Mouse (Mus musculus): ENCODE data around the gene Zfp266. TPM values are rescaled to one million over a fixed set of nuclear protein-coding genes. Genes with fewer than 3 reads are reported as not detected.

The Zfp266 gene
- polyA plus RNA-seq, 1 experiment from 2014 or later: 123 TPM

- no peaks in the 10 kb centered on the region for H3K9me3 ChIP-seq (ENCODE audit: control insufficient read depth, low read length)
- H3K4me1 ChIP-seq (ENCODE audit: control insufficient read depth, insufficient read depth, low read length): no peaks in the 10 kb centered on the region
- H3K27ac ChIP-seq (replicated peaks; ENCODE audit: low read depth, low read length): no peak overlapping the region
- peaks cover 47% of the 10 kb centered on the region for H3K36me3 ChIP-seq (ENCODE audit: control insufficient read depth, insufficient read depth, low read length)
- 93% methylated on average over 1 of the region's 1 CpGs for WGBS
- ATAC-seq (ENCODE audit: low FRiP score, low TSS enrichment): no peak
- no peaks in the 10 kb centered on the region for H3K27me3 ChIP-seq (ENCODE audit: control insufficient read depth, insufficient read depth, low read length)
- no peak overlapping the region for H3K4me2 ChIP-seq (ENCODE audit: low read length)
- DNase-seq: no peak
- no peak overlapping the region for H3K4me3 ChIP-seq (replicated peaks; ENCODE audit: low read depth, low read length)
- H3K9ac ChIP-seq (replicated peaks; ENCODE audit: low read length): no peak overlapping the region
These were observed 10.9 kb downstream of the Zfp266 start for GRCm38 (mm10) chr9:20510346-20510745.

- H3K27ac ChIP-seq (replicated peaks; ENCODE audit: low read depth, low read length): no peak overlapping the region
- no peak overlapping the region for H3K4me2 ChIP-seq (ENCODE audit: low read length)
- 68% methylated on average over 3 of the region's 3 CpGs for WGBS
- DNase-seq (no peak), ATAC-seq (ENCODE audit: low FRiP score, low TSS enrichment) (no peak)
- H3K36me3 ChIP-seq (ENCODE audit: control insufficient read depth, insufficient read depth, low read length): peaks cover 48% of the 10 kb centered on the region
- H3K4me1 ChIP-seq (ENCODE audit: control insufficient read depth, insufficient read depth, low read length): no peaks in the 10 kb centered on the region
- H3K9me3 ChIP-seq (ENCODE audit: control insufficient read depth, low read length): no peaks in the 10 kb centered on the region
- H3K9ac ChIP-seq (replicated peaks; ENCODE audit: low read length): no peak overlapping the region
- H3K4me3 ChIP-seq (replicated peaks; ENCODE audit: low read depth, low read length): no peak overlapping the region
- no peaks in the 10 kb centered on the region for H3K27me3 ChIP-seq (ENCODE audit: control insufficient read depth, insufficient read depth, low read length)
These were observed 11.5 kb downstream of the Zfp266 start for GRCm38 (mm10) chr9:20509676-20510075.

- Histone ChIP-seq H3K27ac (replicated peaks; ENCODE audit: low read depth, low read length) (no peak overlapping the region), H3K9me3 (ENCODE audit: control insufficient read depth, low read length) (no peaks in the 10 kb centered on the region), H3K4me3 (replicated peaks; ENCODE audit: low read depth, low read length) (no peak overlapping the region), H3K9ac (replicated peaks; ENCODE audit: low read length) (no peak overlapping the region), H3K36me3 (ENCODE audit: control insufficient read depth, insufficient read depth, low read length) (peaks cover 77% of the 10 kb centered on the region), H3K4me1 (ENCODE audit: control insufficient read depth, insufficient read depth, low read length) (no peaks in the 10 kb centered on the region), H3K27me3 (ENCODE audit: control insufficient read depth, insufficient read depth, low read length) (no peaks in the 10 kb centered on the region), H3K4me2 (ENCODE audit: low read length) (no peak overlapping the region)
- WGBS: 92% methylated on average over 5 of the region's 5 CpGs
- ATAC-seq (ENCODE audit: low FRiP score, low TSS enrichment) (no peak), DNase-seq (no peak)
These were observed 16.4 kb downstream of the Zfp266 start for GRCm38 (mm10) chr9:20504801-20505200.

GRCm38 (mm10) chr9:20493281-20493680 lies 27.9 kb downstream of the Zfp266 start:
- Histone ChIP-seq H3K9me3 (ENCODE audit: control insufficient read depth, low read length) (no peaks in the 10 kb centered on the region), H3K4me1 (ENCODE audit: control insufficient read depth, insufficient read depth, low read length) (peaks cover 26% of the 10 kb centered on the region), H3K4me2 (ENCODE audit: low read length) (peak overlapping the region; percentile 82), H3K27ac (replicated peaks; ENCODE audit: low read depth, low read length) (peak overlapping the region; percentile 92), H3K9ac (replicated peaks; ENCODE audit: low read length) (peak overlapping the region; percentile 72), H3K27me3 (ENCODE audit: control insufficient read depth, insufficient read depth, low read length) (no peaks in the 10 kb centered on the region), H3K36me3 (ENCODE audit: control insufficient read depth, insufficient read depth, low read length) (peaks cover 41% of the 10 kb centered on the region), H3K4me3 (replicated peaks; ENCODE audit: low read depth, low read length) (peak overlapping the region; percentile 86)
- DNase-seq (no peak), ATAC-seq (ENCODE audit: low FRiP score, low TSS enrichment) (no peak)
- WGBS: 11% methylated on average over 9 of the region's 9 CpGs

DNA sequence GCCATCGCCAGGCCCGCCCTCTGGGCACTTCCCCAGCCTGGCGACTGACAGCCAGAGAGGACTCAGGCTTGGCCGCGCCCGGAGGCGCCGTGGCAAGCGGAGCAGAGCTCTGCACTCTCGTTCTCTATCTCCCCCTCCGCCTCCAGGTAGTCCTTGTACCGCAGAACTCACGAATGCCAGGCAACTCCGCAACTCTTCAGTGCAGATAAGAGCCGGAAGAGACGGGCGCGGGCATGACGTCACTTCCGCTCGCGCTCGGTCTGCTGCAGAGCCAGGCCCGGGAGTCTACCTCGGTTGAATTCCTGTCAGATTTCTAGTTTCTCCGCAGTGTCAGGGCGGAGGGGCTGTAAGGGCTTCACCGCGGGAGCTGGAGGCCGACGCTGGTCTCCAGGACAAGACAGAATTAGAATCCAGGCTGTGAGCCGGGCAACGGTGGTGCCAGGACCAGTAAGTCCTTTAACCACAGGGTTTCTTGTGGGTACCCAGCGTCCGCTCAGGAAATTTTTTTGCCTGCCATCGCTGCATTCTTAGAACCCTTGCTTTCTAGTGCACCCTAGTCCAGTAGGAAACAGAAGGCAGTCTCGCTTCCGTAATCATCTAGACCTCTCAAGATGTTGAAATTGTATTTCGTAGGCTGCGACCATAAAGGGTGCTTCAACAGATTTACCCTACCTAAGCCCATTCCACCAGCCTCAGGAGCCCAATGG lies 28.5 kb downstream of the Zfp266 start, which contains the start of gene Zfp426:
Gene Zfp426 (minus strand): TSS at position 220 of the 707 bp plus-strand sequence.
- ATAC-seq (ENCODE audit: low FRiP score, low TSS enrichment) (peak; percentile 96), DNase-seq (peak; percentile 97)
- H3K4me1 ChIP-seq (ENCODE audit: control insufficient read depth, insufficient read depth, low read length): peaks cover 26% of the 10 kb centered on the region
- peaks cover 35% of the 10 kb centered on the region for H3K36me3 ChIP-seq (ENCODE audit: control insufficient read depth, insufficient read depth, low read length)
- no peaks in the 10 kb centered on the region for H3K27me3 ChIP-seq (ENCODE audit: control insufficient read depth, insufficient read depth, low read length)
- peak within 1 kb of the TSS; percentile 92 for H3K27ac ChIP-seq (replicated peaks; ENCODE audit: low read depth, low read length)
- no peaks in the 10 kb centered on the region for H3K9me3 ChIP-seq (ENCODE audit: control insufficient read depth, low read length)
- peak within 1 kb of the TSS; percentile 86 for H3K4me3 ChIP-seq (replicated peaks; ENCODE audit: low read depth, low read length)
- 1% methylated on average over 40 of the region's 40 CpGs for WGBS
- H3K9ac ChIP-seq (replicated peaks; ENCODE audit: low read length): peak within 1 kb of the TSS; percentile 72
- H3K4me2 ChIP-seq (ENCODE audit: low read length): peak within 1 kb of the TSS; percentile 82

DNA sequence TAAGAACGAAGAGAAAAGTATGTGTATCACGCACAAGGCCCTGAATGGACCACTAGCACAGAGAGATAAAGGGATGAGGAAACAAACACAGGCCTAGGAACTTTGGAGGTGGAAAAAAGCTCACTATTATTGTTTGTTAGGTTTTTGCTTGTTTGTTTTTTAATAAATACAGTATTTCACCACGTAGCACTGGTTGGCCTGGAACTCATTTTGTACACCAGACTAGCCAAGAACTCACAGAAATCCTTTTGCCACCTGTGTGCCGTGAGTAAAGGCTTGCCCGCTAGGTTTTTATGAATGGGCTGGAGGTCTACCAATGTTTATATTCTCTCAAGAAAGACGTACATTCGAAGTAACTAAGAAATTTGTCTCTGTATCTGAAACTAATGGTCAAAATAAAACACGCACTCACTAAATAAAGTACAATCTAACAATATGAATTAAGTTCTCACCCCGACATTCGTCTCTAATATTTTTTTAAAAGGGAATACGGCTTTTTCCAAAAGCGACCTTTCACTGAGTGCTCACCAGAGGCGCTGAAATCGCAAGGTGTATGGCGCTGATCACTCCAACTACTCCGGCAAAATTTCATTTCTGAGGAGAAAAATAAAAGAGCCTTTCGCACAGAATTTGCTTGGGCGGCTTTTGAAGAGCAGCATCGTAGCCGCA lies 29.2 kb downstream of the Zfp266 start:
- 13% methylated on average over 20 of the region's 20 CpGs for WGBS
- ATAC-seq (ENCODE audit: low FRiP score, low TSS enrichment): no peak
- H3K27me3 ChIP-seq (ENCODE audit: control insufficient read depth, insufficient read depth, low read length): no peaks in the 10 kb centered on the region

DNA sequence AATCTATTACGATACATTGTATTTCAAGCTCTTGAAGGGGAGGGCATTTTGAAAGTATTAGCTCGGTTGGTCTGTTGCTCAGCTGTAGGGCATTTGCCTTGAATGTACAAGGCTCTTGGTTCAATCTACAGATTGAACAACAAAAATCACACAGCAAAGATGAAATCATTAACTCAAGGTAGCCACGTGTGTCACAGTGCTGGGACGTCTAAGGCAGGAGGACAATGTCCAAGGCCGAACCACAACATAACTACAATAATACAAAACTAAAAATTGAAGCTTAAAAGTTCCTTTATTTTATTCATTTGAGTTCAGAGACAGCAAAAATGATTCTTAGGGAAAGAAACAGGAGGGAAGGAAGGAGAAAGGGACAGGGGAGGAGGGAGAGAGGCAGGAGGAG lies 31.7 kb downstream of the Zfp266 start:
- Histone ChIP-seq H3K27ac (replicated peaks; ENCODE audit: low read depth, low read length) (no peak overlapping the region), H3K9me3 (ENCODE audit: control insufficient read depth, low read length) (no peaks in the 10 kb centered on the region), H3K27me3 (ENCODE audit: control insufficient read depth, insufficient read depth, low read length) (no peaks in the 10 kb centered on the region), H3K9ac (replicated peaks; ENCODE audit: low read length) (no peak overlapping the region), H3K4me1 (ENCODE audit: control insufficient read depth, insufficient read depth, low read length) (peaks cover 26% of the 10 kb centered on the region), H3K4me2 (ENCODE audit: low read length) (0 out of 2 replicates have a peak overlapping the region, but pooled peaks have one; percentile 15), H3K4me3 (replicated peaks; ENCODE audit: low read depth, low read length) (no peak overlapping the region), H3K36me3 (ENCODE audit: control insufficient read depth, insufficient read depth, low read length) (peaks cover 28% of the 10 kb centered on the region)
- WGBS: 92% methylated on average over 5 of the region's 5 CpGs
- DNase-seq (no peak), ATAC-seq (ENCODE audit: low FRiP score, low TSS enrichment) (no peak)

More for the DNA sequence above, 29.2 kb downstream of the Zfp266 start:
- Histone ChIP-seq H3K36me3 (ENCODE audit: control insufficient read depth, insufficient read depth, low read length) (peaks cover 28% of the 10 kb centered on the region), H3K27ac (replicated peaks; ENCODE audit: low read depth, low read length) (peak overlapping the region; percentile 92), H3K4me1 (ENCODE audit: control insufficient read depth, insufficient read depth, low read length) (peaks cover 26% of the 10 kb centered on the region), H3K9me3 (ENCODE audit: control insufficient read depth, low read length) (no peaks in the 10 kb centered on the region), H3K4me2 (ENCODE audit: low read length) (peak overlapping the region; percentile 82), H3K9ac (replicated peaks; ENCODE audit: low read length) (peak overlapping the region; percentile 72), H3K4me3 (replicated peaks; ENCODE audit: low read depth, low read length) (peak overlapping the region; percentile 86)
- peak; percentile 11 for DNase-seq

DNA sequence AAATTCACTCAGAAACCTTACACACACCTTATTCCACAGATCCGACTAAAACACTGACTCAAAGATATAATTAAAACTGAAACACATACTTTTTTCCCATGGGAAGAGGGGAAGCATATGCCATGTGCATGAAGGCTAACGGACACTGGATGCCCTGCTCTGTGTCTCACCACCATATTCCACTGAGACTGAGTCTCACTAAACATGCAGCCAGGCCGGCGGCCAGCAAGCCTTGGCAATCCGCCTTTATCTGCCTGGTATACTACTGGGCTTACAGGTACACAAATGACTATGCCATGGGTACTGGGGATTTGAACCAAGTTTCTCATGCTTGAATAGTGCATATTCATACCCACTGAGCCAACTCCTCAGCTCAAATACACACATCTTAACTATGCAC lies 41.8 kb downstream of the Zfp266 start:
- no peak overlapping the region for H3K27ac ChIP-seq (replicated peaks; ENCODE audit: low read depth, low read length)
- no peaks in the 10 kb centered on the region for H3K9me3 ChIP-seq (ENCODE audit: control insufficient read depth, low read length)
- WGBS: 79% methylated on average over 5 of the region's 5 CpGs
- no peak overlapping the region for H3K4me3 ChIP-seq (replicated peaks; ENCODE audit: low read depth, low read length)
- no peak overlapping the region for H3K4me2 ChIP-seq (ENCODE audit: low read length)
- H3K36me3 ChIP-seq (ENCODE audit: control insufficient read depth, insufficient read depth, low read length): peaks cover 71% of the 10 kb centered on the region
- DNase-seq (no peak), ATAC-seq (ENCODE audit: low FRiP score, low TSS enrichment) (no peak)
- H3K4me1 ChIP-seq (ENCODE audit: control insufficient read depth, insufficient read depth, low read length): no peaks in the 10 kb centered on the region
- no peak overlapping the region for H3K9ac ChIP-seq (replicated peaks; ENCODE audit: low read length)
- H3K27me3 ChIP-seq (ENCODE audit: control insufficient read depth, insufficient read depth, low read length): no peaks in the 10 kb centered on the region

DNA sequence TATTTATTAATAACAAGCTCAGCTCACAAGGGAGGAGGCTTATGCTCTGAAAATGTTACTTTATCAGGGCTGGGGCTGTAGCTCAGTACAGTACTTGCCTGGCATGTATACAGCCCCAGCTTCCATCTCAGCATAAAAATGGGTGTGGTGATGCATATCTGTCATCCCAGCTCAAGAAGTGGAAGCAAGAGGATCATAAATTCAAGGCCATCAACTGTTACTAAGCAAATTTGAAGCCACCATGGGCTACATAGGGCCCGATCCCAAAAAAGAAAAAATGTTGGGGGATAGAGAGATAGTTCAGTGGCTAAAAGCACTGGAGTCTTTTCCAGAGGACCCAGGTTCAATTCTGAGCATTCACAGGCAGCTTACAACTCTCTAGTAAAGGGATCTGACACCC lies 44.6 kb downstream of the Zfp266 start:
- 95% methylated on average over 1 of the region's 1 CpGs for WGBS

More for the DNA sequence above, 44.6 kb downstream of the Zfp266 start:
- no peak overlapping the region for H3K27ac ChIP-seq (replicated peaks; ENCODE audit: low read depth, low read length)
- H3K9me3 ChIP-seq (ENCODE audit: control insufficient read depth, low read length): no peaks in the 10 kb centered on the region
- H3K27me3 ChIP-seq (ENCODE audit: control insufficient read depth, insufficient read depth, low read length): no peaks in the 10 kb centered on the region
- no peak for ATAC-seq (ENCODE audit: low FRiP score, low TSS enrichment)
- H3K4me2 ChIP-seq (ENCODE audit: low read length): no peak overlapping the region
- peaks cover 74% of the 10 kb centered on the region for H3K36me3 ChIP-seq (ENCODE audit: control insufficient read depth, insufficient read depth, low read length)
- H3K4me3 ChIP-seq (replicated peaks; ENCODE audit: low read depth, low read length): no peak overlapping the region
- DNase-seq: no peak
- no peak overlapping the region for H3K9ac ChIP-seq (replicated peaks; ENCODE audit: low read length)
- no peaks in the 10 kb centered on the region for H3K4me1 ChIP-seq (ENCODE audit: control insufficient read depth, insufficient read depth, low read length)

Measured in midbrain, embryonic 14.5 days (tissue).